Mouse (Mus musculus) layer of hippocampus, adult 9-11 months (tissue): ENCODE measurements around the gene Prkch.
A peak's percentile ranks its signal among the peaks of the same experiment; 100 is the strongest.
"Not testable (repeated sequence)": the region's sequence is repeated elsewhere in the genome, so short reads cannot be mapped to it uniquely, and the experiment has no call there.

Experiments
- DNase-seq: peaks from one replicate; pipeline ENCODE4 v3.0.0; 2022

Gene Prkch

DNA sequence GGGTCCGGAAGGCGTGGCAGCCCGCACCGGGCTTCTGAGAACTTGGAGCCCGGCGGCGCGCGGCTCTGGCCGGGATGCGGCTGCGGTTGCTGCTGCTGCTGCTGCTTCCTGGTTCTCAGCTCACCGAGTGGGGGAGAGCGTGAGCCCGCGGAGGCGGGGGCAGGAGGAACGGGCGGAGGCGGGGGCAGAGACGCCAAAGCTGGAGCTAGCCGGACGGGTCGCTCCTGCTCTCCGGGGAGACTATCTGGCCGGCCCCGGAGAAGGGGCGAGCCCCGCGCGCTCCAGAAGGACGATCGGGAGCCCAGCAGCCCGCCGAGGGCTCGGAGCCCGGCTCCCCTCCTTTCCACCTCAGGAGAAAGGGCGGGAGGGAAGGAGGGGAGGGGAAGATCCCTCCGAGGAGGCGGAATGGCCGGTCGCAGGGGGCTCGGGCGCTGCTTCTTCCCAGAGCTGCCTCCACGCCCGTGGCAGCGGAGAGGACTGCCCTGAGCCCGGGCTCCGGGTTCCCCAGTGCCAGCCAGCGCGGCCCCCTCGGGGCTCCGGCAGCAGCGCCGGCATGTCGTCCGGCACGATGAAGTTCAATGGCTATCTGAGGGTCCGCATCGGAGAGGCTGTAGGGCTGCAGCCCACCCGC lies at the start of gene Prkch:
Gene Prkch (plus strand): TSS at position 187 of the 631 bp plus-strand sequence.
- peak; percentile 65 for DNase-seq

GRCm38 (mm10) chr12:73537499-73538138 lies 47.0 kb upstream of the Prkch start:
- no peak for DNase-seq

DNA sequence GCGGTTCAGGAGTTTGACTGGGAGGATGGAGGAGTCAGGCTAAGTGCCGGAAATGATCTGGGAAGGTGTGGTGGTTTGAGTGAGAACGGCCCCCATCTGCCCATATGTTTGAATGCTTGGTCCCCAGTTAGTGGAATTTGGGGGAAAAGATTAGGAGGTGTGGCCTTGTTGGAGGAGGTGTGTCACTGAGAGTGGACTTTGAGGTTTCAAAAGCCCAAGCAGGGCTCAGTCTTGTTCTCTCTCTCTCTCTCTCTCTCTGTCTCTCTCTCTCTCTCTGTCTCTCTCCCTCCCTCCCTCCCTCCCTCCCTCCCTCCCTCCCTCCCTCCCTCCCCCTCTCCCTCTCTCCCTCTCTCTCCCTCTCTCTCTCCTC lies 46.5 kb upstream of the Prkch start:
- not testable (repeated sequence) for DNase-seq

- no peak for DNase-seq
Observed at GRCm38 (mm10) chr12:73539151-73539550, 45.4 kb upstream of the Prkch start.

DNA sequence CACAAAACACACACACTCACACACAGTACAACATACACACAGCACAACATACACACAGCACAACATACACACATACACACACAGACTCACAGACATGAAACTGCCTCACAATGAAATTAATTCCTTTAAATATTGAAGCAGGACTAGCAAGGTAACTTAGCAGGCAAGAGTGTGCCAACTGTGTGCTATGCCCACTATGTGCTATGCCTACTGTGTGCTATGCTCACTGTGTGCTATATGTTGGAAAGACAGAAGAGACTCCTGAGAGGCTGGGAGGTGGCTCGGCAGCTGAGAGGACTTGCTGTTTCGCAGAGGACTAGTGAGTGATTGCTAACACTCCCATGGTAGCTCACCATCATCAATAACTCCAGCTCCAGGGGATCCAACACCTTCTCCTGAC lies 44.2 kb upstream of the Prkch start:
- DNase-seq: no peak

- DNase-seq: no peak
Observed at GRCm38 (mm10) chr12:73543191-73543590, 41.4 kb upstream of the Prkch start.

DNA sequence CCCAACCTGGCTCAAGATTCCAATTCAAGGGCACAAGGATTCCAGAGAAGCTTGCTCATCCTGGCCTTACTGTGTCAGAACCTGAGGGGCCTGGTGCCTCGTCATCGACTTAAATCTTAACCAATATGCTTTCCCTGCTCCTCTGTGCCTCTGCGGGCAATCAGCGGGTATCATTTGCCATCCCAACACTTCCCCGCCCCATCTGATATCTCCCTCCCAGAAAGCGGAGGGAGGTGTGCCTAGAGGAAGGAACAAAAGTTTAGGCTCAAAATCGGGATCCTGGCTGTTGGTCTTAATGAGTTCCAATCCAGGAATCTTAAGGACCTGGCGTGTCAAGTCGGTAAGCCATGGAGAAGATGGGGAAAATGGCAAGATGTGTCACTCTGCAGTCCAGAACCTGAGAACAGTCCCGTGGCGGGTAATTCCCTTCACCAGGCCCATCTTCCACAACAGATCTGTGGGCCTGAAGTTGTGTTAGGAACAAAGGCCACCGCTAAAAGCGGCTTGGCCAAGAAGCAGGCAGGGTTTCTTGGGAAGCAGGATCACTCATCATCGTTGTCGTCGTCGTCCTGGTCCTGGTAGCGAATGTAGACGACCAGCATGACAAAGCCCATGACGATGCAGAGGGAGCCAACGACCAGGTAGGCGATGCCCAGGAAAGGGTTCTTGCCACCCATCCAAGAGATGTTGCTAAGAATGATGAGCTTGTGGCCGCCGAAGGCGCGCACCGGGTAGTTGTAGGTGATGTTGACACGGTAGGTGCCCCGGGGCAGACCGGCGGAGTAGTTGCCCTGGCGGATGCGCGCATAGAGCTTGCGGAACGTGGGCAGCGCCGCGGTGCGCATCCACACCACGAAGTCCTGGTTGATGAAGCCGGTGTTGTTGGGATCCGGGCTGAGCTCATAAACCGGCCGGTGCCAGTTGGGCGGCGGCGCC lies 39.6 kb upstream of the Prkch start:
- DNase-seq: no peak

DNA sequence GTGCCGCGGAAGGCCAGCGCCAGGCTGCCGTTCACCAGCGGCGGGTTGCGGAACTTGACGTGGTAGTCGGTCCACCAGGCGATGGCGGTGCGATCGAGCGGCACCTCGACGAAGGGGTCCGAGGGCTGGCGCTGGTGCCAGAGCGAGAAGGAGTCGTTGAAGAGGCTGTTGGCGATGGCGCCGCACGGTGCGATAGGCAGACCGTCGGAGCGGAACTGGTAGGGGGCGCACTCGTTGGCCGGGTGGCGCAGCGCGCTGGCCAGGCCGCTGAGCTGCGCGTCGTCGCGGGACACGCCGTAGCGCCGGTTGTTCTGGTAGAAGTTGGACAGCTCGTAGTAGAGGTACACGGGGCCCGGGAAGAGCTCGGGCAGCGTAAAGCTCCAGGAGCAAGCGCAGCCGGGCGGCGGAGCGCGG lies 38.9 kb upstream of the Prkch start:
- no peak for DNase-seq

- no peak for DNase-seq
Observed at GRCm38 (mm10) chr12:73546086-73546711, 38.4 kb upstream of the Prkch start, which contains the start of gene Tmem30b. TSS of gene Tmem30b (minus strand) at chr12:73546392.

GRCm38 (mm10) chr12:73547646-73548045 lies 37.0 kb upstream of the Prkch start:
- DNase-seq: no peak

DNA sequence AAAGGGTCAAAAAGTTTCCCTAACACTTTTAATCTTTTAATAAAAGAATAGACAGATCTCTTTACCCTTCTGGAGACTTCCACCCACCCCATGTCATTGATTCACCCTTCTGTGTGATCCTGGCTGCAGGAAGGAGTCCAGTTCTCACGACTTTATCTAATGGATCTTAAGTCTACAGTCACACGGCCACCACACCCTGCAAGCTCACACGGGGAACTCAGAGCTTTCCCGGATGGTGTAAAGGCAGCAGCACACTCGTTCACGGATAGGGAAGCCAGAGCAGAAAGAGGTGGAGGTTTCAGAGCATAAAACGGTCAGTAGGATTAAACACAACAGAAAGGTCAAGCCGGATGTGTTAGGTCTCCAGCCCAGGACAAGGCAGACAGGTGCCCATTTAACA lies 36.3 kb upstream of the Prkch start:
- no peak for DNase-seq

- DNase-seq: peak; percentile 38
Observed at GRCm38 (mm10) chr12:73554155-73554554, 30.4 kb upstream of the Prkch start.

DNA sequence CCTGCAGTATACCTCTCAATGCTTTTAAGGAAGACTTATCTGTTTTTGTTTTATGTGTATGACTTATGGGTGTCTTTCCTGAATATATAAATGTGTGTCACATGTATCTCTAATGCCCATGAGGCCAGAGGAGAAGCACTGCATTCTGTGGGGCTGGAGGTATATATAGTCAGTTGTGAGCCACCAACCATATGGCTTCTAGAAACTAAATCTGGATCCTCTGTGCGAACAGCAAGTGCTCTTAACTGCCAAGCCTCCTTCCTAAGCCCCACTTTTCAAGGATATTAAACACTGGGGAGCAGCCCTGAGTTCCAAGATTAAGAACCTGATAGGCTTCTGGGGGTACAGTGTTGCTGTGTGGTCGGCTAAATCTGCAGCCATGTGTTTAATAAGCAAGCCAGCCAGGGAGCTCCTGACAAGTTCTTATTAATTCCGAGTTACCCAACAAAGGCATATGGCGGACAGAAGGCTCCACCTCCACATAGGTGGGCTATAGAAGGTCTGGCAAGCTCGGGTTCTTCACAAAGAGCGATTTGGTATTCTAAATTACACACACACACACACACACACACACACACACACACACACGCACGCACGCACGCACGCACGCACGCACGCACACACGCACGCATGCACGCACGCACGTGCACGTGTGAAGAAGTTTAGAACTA lies 25.9 kb upstream of the Prkch start:
- DNase-seq: peak; percentile 57

- no peak for DNase-seq
Observed at GRCm38 (mm10) chr12:73560091-73560490, 24.5 kb upstream of the Prkch start.

GRCm38 (mm10) chr12:73563122-73563521 lies 21.5 kb upstream of the Prkch start:
- not testable (repeated sequence) for DNase-seq

GRCm38 (mm10) chr12:73564176-73564575 lies 20.4 kb upstream of the Prkch start:
- DNase-seq: no peak

DNA sequence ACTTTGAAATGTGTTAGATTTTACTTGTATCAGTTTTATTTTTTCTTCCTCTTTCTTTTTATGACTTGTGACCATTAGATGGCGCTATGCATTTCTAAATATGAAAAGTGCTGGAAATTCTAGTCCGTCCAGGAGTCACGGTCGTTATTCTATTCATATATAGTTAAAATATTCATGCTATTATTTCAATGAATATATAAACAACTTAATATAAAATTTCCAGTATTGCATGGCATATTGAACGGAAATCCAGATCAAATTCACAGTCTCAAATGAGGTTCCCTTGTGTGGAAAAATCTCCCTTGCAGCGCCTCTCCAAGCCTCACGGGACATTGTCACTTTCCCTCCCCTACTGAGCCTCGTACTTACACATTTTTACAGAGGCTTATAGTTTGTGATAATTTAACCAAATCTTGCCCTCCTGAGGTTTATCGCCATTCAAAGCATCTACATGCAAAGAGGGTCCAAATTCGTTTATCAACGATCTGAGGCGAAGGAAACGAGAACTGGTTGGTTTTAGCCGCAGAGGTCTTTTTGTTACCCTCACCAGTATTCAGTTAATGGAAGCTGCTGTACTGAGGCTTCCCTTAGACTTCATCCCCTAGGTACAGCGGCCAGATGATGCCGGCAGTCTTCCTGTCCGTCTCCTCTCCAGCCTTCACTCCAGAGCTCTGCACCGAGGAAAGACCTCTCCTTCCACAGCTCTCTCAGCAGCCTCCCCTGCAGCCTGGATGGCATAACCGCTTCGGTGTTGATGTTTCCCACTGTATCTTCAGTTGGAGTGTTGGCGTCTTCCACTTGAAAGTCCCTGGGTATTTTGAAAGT lies 19.6 kb upstream of the Prkch start:
- DNase-seq: no peak

DNA sequence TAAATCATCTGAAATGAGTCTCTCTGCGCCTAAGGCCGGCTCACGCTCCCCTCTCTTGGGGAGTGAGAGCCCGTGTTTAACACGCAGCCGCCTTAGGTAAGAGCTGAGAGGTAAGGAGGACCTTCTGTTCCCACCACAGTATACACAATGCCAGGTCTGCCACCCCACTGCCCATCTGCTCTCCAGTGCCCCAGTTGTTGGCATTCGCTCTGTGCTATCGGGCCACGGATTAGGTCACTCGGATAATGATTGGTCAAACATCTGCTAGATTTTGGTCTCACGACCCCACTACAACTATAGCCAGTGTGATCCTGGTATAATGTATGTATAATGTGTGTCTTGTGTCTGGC lies 19.0 kb upstream of the Prkch start:
- no peak for DNase-seq

GRCm38 (mm10) chr12:73574632-73575031 lies 10.0 kb upstream of the Prkch start:
- DNase-seq: no peak

DNA sequence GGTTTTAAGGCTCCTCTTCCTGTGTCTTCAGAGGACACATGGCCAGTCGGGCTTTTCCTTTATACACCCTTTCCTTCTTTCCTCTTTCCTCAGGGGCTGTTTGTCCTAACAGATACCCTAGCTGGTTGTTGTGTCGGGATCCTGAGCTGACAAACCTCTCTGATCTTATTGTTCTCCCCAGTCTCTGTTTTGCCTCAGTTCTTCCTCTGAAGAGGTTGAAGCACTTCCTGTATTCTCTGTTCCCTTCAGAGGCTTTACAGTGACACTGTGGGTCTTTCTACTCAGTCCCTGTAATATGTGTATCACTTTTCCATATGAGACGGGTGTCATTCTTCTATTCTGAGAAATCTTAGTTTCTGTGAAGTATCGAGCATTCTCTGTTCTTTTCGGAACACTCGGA lies 6.5 kb upstream of the Prkch start:
- no peak for DNase-seq

GRCm38 (mm10) chr12:73580811-73581210 lies 3.8 kb upstream of the Prkch start:
- no peak for DNase-seq

- no peak for DNase-seq
Observed at GRCm38 (mm10) chr12:73583318-73583717, 1.3 kb upstream of the Prkch start.
